Mouse (Mus musculus): ENCODE data around the gene Ttc27.
"Not testable (repeated sequence)": the region's sequence is repeated elsewhere in the genome, so short reads cannot be mapped to it uniquely, and the experiment has no call there.

Ttc27 gene

DNA sequence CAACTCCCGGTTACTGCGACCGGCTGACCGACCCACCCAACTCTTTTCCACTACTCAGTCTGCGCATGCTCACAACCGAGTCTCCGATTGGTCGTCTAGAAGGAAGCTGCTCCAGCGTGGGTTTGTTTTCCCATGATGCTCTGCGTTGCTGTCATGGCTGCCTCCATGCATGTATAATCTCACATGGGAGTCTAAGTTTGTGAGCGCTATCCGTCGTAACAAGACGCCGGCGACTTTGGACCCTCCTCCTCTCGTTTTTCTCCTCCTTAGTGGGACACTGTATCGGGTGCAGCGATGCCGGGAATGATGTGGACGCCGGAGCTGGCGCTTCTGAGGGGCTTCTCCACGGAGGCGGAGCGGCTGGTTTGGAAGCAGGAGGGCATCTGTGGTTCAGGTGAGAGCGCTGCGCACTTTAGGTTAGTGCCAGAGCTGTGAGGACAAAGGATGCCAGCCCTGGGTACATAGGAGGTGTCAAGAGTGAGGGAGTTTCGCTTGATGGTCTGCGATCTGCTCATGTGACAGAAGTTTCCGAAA is at the start of gene Ttc27:
Ttc27 (plus strand) TSS at position 115 of the 534 bp plus-strand sequence.
- peak; percentile 96 for DNase-seq (ENCODE audit: low spot score)

DNA sequence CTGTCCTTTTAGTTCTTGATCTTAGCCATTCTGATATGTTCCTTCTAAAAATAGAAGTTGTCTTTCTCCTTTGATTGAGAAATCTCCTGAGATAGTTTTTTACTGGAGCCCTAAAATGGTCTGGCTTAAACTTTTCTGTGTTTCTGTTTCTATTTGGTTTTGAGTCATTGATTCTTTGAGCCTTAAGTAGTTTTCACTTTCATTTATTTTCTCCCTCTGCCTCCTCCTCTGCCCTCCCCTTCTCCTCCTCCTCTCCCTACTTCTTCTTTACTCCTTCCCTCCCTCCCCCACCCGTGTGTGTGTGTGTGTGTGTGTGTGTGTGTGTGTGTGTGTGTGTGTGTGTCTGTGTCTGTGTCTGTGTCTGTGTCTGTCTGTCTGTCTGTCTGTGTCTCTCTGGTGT is 49.5 kb upstream of the Ttc27 start:
- no peak for DNase-seq (ENCODE audit: low spot score)

DNA sequence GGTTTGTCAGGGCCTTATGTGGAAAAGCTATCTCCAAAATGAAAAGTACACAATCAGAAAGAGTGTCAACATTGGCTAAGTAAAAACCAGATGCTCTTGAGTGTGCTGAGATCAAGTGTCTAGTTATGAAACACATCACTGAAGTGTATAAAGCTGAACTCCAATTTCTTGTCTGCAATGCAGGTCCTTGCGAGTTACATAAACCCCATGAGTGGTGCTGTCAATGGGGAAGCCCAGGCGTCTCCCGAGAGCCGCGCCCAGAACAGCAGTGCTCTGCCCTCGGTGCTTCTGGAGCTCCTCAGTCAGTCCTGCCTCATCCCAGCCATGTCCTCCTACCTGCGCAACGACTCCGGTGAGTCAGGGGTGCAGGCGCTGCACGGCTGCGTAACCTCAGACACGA is 47.5 kb upstream of the Ttc27 start:
- DNase-seq (ENCODE audit: low spot score), result no peak

- DNase-seq (ENCODE audit: low spot score), result no peak
These were observed 45.1 kb upstream of the Ttc27 start for GRCm38 (mm10) chr17:74672446-74672845.

DNA sequence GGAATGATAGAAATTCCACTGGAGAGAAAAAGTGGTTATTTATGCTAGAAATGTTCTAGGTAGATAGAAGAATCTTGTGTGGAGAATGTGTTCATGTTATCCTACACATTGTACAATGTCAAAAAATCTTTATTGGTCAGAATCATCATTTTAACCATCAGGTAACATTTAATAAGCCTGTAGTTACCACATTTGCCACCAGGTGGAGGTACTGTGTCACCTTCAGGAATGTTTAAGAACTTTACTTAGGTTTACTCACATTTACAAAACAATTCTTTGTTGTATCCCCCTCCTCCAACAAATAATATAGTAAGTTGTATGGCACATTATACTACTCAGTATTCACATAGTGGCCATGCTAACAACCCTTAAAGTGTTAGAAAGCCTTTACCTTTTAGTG is 44.3 kb upstream of the Ttc27 start:
- DNase-seq (ENCODE audit: low spot score), result no peak

- no peak for DNase-seq (ENCODE audit: low spot score)
These were observed 39.5 kb upstream of the Ttc27 start for GRCm38 (mm10) chr17:74678061-74678460.

- no peak for DNase-seq (ENCODE audit: low spot score)
These were observed 32.6 kb upstream of the Ttc27 start for GRCm38 (mm10) chr17:74684927-74685326.

DNA sequence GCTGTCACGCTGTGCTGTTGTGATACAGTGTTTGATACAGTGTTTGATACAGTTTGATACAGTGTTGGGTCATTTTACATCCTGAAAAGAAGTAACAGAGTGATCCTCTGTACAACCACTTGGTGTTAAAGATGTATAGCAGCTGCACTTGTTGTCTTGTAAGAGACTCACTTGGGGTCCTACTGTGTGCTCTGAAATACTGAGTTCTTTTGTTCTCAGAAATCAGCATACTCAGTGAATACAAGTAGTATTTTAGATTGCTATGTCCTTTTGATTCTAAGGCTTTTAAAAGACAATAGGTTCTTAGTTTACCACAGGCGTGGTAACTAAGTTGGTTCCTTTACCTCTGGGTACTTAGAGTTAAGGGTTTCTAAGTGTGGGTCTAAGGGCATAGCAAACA is 29.0 kb upstream of the Ttc27 start:
- DNase-seq (ENCODE audit: low spot score), result no peak

- DNase-seq (ENCODE audit: low spot score), result no peak
These were observed 28.1 kb upstream of the Ttc27 start for GRCm38 (mm10) chr17:74689406-74689805.

GRCm38 (mm10) chr17:74701661-74702060 is 15.9 kb upstream of the Ttc27 start:
- DNase-seq (ENCODE audit: low spot score), result not testable (repeated sequence)

GRCm38 (mm10) chr17:74705480-74705879 is 12.1 kb upstream of the Ttc27 start:
- DNase-seq (ENCODE audit: low spot score), result no peak

DNA sequence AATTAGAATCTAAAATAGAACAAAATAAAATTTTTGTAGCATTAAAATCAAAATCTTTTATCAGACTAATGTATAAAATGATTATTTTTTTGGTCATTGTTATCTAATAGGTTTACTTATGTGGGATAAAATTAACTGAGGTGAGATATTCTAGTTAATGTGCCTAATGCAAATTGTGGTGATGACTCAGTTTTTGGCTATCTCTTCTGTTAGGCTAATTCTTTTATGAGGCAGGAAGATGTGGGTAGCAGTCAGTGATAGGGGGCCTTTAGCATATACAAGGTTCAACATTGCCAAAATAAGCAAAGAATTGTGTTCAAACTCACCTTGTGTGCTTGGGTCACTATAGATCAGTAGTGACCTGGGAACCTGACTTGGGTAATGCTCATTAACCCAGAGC is 10.9 kb upstream of the Ttc27 start:
- DNase-seq (ENCODE audit: low spot score), result no peak

GRCm38 (mm10) chr17:74707637-74708152 is 9.8 kb upstream of the Ttc27 start:
- no peak for DNase-seq (ENCODE audit: low spot score)

DNA sequence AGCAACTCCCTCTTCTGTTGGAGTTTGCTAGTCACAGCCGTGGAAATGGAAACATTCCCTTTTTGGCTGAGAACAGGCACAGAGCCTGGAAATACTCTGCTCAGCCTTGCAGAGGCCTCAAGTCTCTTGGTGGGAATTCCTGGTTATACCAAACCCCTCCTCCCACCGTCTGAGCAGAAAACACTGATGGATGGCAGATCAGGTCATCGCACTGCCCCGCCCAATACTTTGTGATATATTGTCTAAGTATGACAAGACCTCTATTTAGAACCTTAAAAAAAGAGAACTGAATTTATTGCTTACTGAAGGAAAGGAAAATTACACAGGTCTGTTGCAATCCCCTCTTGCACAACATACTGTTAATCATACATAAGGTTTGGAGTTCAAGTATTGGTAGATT is 6.8 kb upstream of the Ttc27 start:
- no peak for DNase-seq (ENCODE audit: low spot score)

DNA sequence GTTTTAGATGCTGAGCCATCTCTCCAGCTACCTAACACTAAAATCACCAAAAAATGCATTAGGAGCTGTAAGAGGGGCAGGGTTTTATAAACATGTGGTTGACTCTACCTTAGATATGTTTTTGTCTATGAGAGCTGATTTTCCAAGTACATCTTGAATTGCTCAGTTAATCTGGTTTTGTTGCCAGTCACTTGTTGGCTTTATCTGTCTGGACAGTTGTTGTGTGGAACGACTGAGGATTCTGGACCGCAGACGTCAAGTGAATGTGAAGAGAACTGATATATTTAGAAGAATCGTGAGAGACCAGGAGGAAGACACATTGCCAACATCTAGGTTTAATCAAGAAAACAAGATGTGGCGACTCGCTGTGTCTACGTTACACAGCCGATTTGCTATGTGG is 5.9 kb upstream of the Ttc27 start:
- DNase-seq (ENCODE audit: low spot score), result no peak

DNA sequence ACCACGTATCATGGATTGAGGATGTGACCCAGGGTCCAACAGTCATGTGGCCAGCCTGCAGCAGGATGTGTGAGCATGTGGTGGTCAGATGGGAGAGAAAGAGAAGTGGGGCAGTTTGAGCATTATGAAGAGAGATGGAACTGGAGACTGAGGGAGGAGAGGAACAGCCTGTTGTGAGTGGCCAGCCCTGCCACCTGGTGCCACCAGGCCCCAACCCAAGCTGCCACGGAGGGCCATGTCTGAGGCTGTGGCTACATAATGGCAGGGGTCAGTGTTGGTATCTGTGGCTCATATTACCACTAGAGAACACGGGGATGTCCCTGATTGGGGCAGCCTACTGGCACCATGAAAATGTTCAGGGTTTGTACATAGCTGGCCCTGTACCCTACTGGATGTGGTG is 2.4 kb upstream of the Ttc27 start:
- DNase-seq (ENCODE audit: low spot score), result no peak

DNA sequence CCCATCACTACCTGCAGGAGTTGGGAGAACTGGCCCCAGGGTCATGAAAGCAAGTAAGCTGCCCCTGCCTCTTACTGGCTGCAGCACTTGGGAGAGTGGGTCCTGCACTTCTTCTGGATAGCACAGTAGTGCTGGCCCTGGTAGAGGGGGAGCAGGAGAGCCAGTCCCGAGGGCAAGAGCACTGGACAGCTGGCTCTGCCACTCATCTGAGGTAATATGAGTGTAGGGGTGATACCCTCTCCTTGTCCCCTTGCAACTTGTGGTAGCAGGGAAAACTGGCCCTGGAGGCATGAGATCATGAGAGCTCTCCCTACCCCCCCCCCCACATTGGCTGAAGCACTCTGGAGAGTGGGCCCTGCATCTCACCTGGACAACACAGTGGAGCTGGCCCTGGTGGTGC is 1.8 kb upstream of the Ttc27 start:
- DNase-seq (ENCODE audit: low spot score), result no peak

DNA sequence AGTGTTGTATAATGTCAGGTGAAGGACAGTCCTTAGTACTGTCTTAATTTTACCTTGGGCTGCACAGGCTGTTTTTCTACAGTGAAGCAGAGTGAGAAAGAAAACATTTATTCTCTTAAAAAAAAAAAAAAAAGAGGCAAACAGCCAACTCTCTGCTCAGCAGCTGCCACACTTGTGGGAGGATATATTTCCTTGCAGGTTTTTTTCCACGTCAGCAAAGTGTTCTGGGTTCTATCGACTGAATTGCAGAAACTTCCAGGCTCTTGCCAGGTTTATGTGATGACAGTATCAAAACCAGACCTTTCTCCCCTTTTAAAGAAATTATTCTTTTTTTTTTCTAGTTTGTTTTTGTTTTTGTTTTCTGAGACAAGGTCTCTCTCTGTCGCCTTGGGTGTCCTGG is 889 bp upstream of the Ttc27 start:
- DNase-seq (ENCODE audit: low spot score), result no peak

DNA sequence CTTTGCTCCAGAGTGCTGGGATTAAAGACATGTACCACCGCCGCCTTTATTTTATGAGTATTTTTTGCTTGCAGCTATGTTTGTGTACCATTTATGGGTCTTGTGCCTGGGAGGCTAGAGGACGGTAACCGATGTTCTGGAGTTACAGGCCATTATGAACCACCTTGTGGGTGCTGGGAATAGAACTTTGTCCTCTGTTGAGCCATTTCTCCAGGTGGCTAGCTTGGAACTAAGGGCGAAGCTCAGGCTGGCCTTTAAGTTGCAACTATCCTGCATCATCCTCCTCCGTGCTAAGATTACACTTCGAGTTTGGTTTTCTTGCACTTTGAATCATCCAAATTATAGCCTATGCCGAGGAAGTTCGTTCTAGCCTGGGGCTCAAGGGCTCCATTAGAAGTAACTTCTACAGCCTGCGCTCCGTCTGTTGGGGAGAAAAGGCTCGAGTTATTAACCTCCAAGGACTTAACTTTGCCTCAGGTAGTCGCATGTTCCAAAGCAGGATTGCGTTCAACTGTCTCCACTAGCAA is 378 bp upstream of the Ttc27 start:
- no peak for DNase-seq (ENCODE audit: low spot score)

- DNase-seq (ENCODE audit: low spot score), result no peak
These were observed 15.3 kb downstream of the Ttc27 start for GRCm38 (mm10) chr17:74732872-74733271.

GRCm38 (mm10) chr17:74735392-74735791 is 17.9 kb downstream of the Ttc27 start:
- DNase-seq (ENCODE audit: low spot score), result no peak

- no peak for DNase-seq (ENCODE audit: low spot score)
These were observed 32.1 kb downstream of the Ttc27 start for GRCm38 (mm10) chr17:74749659-74750058.

DNA sequence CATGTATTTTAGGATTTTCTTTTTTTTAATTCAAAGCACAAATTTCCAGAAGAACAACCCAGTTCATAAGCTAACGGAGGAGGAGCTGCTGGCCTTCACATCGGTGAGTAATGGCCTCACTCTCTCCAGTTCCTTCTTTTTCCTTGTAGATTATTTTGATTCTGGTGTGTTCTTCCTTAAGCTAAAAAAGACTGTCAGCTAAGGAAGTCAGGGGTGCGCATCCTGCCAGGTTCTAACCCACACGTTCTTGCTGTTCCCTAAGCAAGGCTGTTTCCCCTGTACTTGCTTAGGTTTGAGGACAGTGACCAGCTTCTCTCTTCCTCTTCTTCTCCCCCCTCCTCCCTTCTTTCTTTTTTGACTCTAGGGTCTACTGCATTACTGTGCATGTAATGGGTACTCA is 33.5 kb downstream of the Ttc27 start:
- DNase-seq (ENCODE audit: low spot score), result no peak

GRCm38 (mm10) chr17:74752906-74753627 is 35.5 kb downstream of the Ttc27 start:
- DNase-seq (ENCODE audit: low spot score), result no peak

Measured in testis, postnatal 14 days (tissue).